Mouse (Mus musculus) liver, postnatal 0 days (tissue): ENCODE data around the gene Mark1.

Source experiments
- CTCF ChIP-seq: sonication (generic); IDR thresholded peaks from 2 replicates; pipeline ENCODE4 v1.5.1; 2016; ENCODE audit warnings: antibody characterized with exemption, low read depth
- EP300 ChIP-seq: IDR thresholded peaks from 2 replicates; pipeline ENCODE4 v1.6.1; 2016; ENCODE audit warnings: antibody characterized with exemption, low read depth, mild to moderate bottlenecking

GRCm38 (mm10) chr1:184851166-184851565, 148.2 kb downstream of the Mark1 start:
- TF ChIP-seq CTCF = no peak
- TF ChIP-seq EP300 = peak; percentile 29; the same call in 1 of the 2 replicates
